Comparison of ENCODE assay signal across 18 mouse cellular contexts in genomic region chr7:72675018-72675417, GRCm38 (mm10).
"Had no signal": no experiment of that assay in that cellular context is flagged by ENCODE, and none has a peak within 500 bp of the region (broad histone marks: within the 10 kb centered on the region; RNA-seq: fewer than 3 reads in every experiment).

No protein-coding gene starts in this region.

- H3K4me3 ChIP-seq: liver, embryonic 15.5 days; midbrain, embryonic 12.5 days; myocyte; neural tube, embryonic 13.5 days; neural tube, embryonic 15.5 days had no signal

- ATAC-seq: midbrain, embryonic 16.5 days had no signal

- H3K4me1 ChIP-seq: liver, embryonic 15.5 days; midbrain, embryonic 12.5 days; neural tube, embryonic 15.5 days had no signal

- H3K36me3 ChIP-seq: liver, embryonic 15.5 days; midbrain, embryonic 12.5 days; neural tube, embryonic 13.5 days; neural tube, embryonic 15.5 days had no signal

- H3K27ac ChIP-seq: liver, embryonic 15.5 days; midbrain, embryonic 12.5 days; neural tube, embryonic 13.5 days; neural tube, embryonic 15.5 days had no signal

- H3K27me3 ChIP-seq: liver, embryonic 15.5 days; midbrain, embryonic 12.5 days; neural tube, embryonic 13.5 days; neural tube, embryonic 15.5 days had no signal

- H3K9ac ChIP-seq: liver, embryonic 15.5 days; lung, embryonic 14.5 days; midbrain, embryonic 12.5 days; neural tube, embryonic 13.5 days; neural tube, embryonic 15.5 days had no signal

- DNase-seq: lung, adult 18-20 months; lung, embryonic 14.5 days; lung, postnatal 10 days; lung, postnatal 4 days; retina, postnatal 1 day; right cerebral cortex, adult 18-20 months; right cerebral cortex, postnatal 25 days; right cerebral cortex, postnatal 4 days; spleen, adult 18-20 months; thymus, adult 18-20 months; thymus, postnatal 14 days; thymus, postnatal 36 days had no signal

- H3K9me3 ChIP-seq: liver, embryonic 15.5 days; midbrain, embryonic 12.5 days; neural tube, embryonic 13.5 days; neural tube, embryonic 15.5 days had no signal

- H3K4me2 ChIP-seq: liver, embryonic 15.5 days; lung, embryonic 14.5 days; midbrain, embryonic 12.5 days; neural tube, embryonic 13.5 days; neural tube, embryonic 15.5 days had no signal
